Mouse (Mus musculus): Measurements from ENCODE around the gene Cops7b. TPM values are rescaled to one million over a fixed set of nuclear protein-coding genes. Genes with fewer than 3 reads are reported as not detected.

Cops7b gene
- total and polyA plus RNA-seq, 3 experiments: 36.0 to 64.8 TPM; not detected in 1

DNA sequence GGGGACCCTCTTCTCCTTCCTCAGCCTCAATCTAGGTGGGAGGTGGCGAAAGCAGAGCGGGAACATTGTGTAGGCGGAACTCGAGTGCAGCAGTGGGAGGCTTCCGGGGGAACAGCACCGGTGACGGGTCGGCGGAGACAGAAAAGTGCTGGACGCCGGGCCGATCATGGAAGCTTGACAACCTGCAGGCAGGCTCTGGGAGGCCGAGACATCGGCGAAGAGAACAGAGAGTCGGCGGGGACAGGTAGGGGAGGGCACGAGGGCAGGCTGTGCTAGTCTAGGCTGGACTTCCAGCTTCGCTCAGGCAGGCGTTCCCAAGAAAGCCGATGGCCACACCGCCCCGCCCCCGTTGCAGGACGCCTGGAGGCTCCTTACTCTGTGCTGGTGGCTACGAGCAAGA is 4.3 kb downstream of the Cops7b start:
- Histone ChIP-seq H3K9ac (ENCODE audit: control insufficient read depth, low read depth, low read length, poor library complexity, severe bottlenecking) (peak overlapping the region; percentile 83), H3K27me3 (ENCODE audit: control insufficient read depth in 1 of 2, insufficient read depth in 2 of 2, low read length in 2 of 2) (no peaks in the 10 kb centered on the region), H3K4me1 (ENCODE audit: control insufficient read depth in 1 of 2, insufficient read depth in 2 of 2, low read length in 2 of 2) (peaks cover 2 to 12% of the 10 kb centered on the region in 2 experiments; a peak in 3 of 4 replicates), H3K36me3 (ENCODE audit: control insufficient read depth in 1 of 2, insufficient read depth in 2 of 2, low read length in 2 of 2) (peaks cover 6 to 14% of the 10 kb centered on the region in 2 experiments), H3K27ac (ENCODE audit: control insufficient read depth, low read depth, low read length) (no peak overlapping the region), H3K79me2 (ENCODE audit: control insufficient read depth, insufficient read depth, low read length, poor library complexity) (peaks cover 9% of the 10 kb centered on the region), H3K9me3 (replicated peaks; ENCODE audit: insufficient read depth, low read length) (no peaks in the 10 kb centered on the region), H3K4me3 (ENCODE audit: control insufficient read depth in 1 of 2, insufficient read depth in 1 of 2, low read depth in 2 of 2, low read length in 2 of 2) (peak overlapping the region; percentile 66 to 79)
- peak; percentile 90 for DNase-seq (ENCODE audit: low read depth, low spot score)
- no peak for TF ChIP-seq GABPA (IDR thresholded peaks at IDR 0.05; ENCODE audit: low read depth, low read length)
- TF ChIP-seq TCF12 (IDR thresholded peaks at IDR 0.05; ENCODE audit: low read depth, low read length): peak; percentile 37; the same call in 1 of the 2 replicates
- TF ChIP-seq USF1 (IDR thresholded peaks at IDR 0.05; ENCODE audit: low read depth, low read length): no peak
- TF ChIP-seq TBP (IDR thresholded peaks at IDR 0.05; ENCODE audit: low read depth, low read length): peak; percentile 83
- TF ChIP-seq RCOR1 (IDR thresholded peaks at IDR 0.05; ENCODE audit: low read depth, low read length): no peak
- peak; percentile 90 for TF ChIP-seq MXI1 (IDR thresholded peaks at IDR 0.05; ENCODE audit: low read depth, low read length)
- peak; percentile 78; the same call in 1 of the 2 replicates for TF ChIP-seq MAZ (IDR thresholded peaks at IDR 0.05; ENCODE audit: low read depth, low read length)
- peak; percentile 30 to 71; a peak in 2 of 4 replicates for TF ChIP-seq POLR2A (IDR thresholded peaks at IDR 0.05; ENCODE audit: control insufficient read depth in 1 of 2, insufficient read depth in 1 of 2, low read depth in 1 of 2, low read length in 2 of 2, poor library complexity in 1 of 2)
- TF ChIP-seq ETS1 (IDR thresholded peaks at IDR 0.05; ENCODE audit: low read depth, low read length): peak; percentile 22; the same call in 1 of the 2 replicates
- no peak for TF ChIP-seq BHLHE40 (IDR thresholded peaks at IDR 0.05; ENCODE audit: borderline replicate concordance, low read depth, low read length)
- no peak for TF ChIP-seq UBTF (IDR thresholded peaks at IDR 0.05; ENCODE audit: borderline replicate concordance, insufficient read depth, low read depth, low read length)
- TF ChIP-seq CTCF (IDR thresholded peaks at IDR 0.05 in 2 of 3, conservative IDR thresholded peaks at IDR 0.05 in 1 of 3; ENCODE audit: control insufficient read depth in 1 of 3, insufficient read depth in 1 of 3, low read depth in 2 of 3, low read length in 3 of 3, poor library complexity in 1 of 3, severe bottlenecking in 1 of 3): peak in 1 of 3 experiments; percentile 21; a peak in 1 of 6 replicates
- no peak for TF ChIP-seq ZKSCAN1 (IDR thresholded peaks at IDR 0.05; ENCODE audit: low read depth, low read length)
- TF ChIP-seq POLR2AphosphoS5 (IDR thresholded peaks at IDR 0.05; ENCODE audit: borderline replicate concordance, low read depth, low read length): no peak
- 0 out of 2 replicates have a peak, but pooled peaks have one; percentile 10 for TF ChIP-seq MEF2A (IDR thresholded peaks at IDR 0.05; ENCODE audit: extremely low read depth, insufficient replicate concordance, low read depth, low read length, poor library complexity, severe bottlenecking)
- TF ChIP-seq MYC (IDR thresholded peaks at IDR 0.05; ENCODE audit: low read depth, low read length): no peak
- no peak for TF ChIP-seq ZNF384 (IDR thresholded peaks at IDR 0.05; ENCODE audit: low read depth, low read length)
- no peak for TF ChIP-seq MAX (IDR thresholded peaks at IDR 0.05; ENCODE audit: low read length)
- TF ChIP-seq MYB (IDR thresholded peaks at IDR 0.05; ENCODE audit: low read depth, low read length): no peak
- no peak for TF ChIP-seq ZMIZ1 (IDR thresholded peaks at IDR 0.05; ENCODE audit: low read depth, low read length)
- TF ChIP-seq HCFC1 (IDR thresholded peaks at IDR 0.05; ENCODE audit: low read depth, low read length): peak; percentile 94
- TF ChIP-seq TAL1 (IDR thresholded peaks at IDR 0.05; ENCODE audit: low read length): no peak
- TF ChIP-seq CHD2 (IDR thresholded peaks at IDR 0.05; ENCODE audit: low read length): no peak
- TF ChIP-seq SIN3A (IDR thresholded peaks at IDR 0.05; ENCODE audit: low read length): peak; percentile 85
- peak; percentile 64; the same call in 1 of the 2 replicates for TF ChIP-seq ELF1 (IDR thresholded peaks at IDR 0.05; ENCODE audit: low read depth, low read length)
- TF ChIP-seq USF2 (IDR thresholded peaks at IDR 0.05; ENCODE audit: borderline replicate concordance in 1 of 2, insufficient read depth in 1 of 2, low read depth in 1 of 2, low read length in 2 of 2): no peak
- TF ChIP-seq NRF1 (IDR thresholded peaks at IDR 0.05; ENCODE audit: insufficient read depth, low read depth, low read length, poor library complexity, severe bottlenecking): no peak
- no peak for TF ChIP-seq E2F4 (IDR thresholded peaks at IDR 0.05; ENCODE audit: borderline replicate concordance, low read depth, low read length)
- no peak for TF ChIP-seq ZC3H11A (IDR thresholded peaks at IDR 0.05; ENCODE audit: low read depth, low read length)
- no peak for TF ChIP-seq EP300 (IDR thresholded peaks at IDR 0.05; ENCODE audit: low read depth in 1 of 2, low read length in 2 of 2)
- no peak for TF ChIP-seq GATA1 (IDR thresholded peaks at IDR 0.05; ENCODE audit: low read depth, low read length)
- peak; percentile 50; the same call in 1 of the 2 replicates for TF ChIP-seq NELFE (IDR thresholded peaks at IDR 0.05; ENCODE audit: low read depth, low read length)
- no peak; the same call in 1 of the 2 replicates for TF ChIP-seq KAT2A (conservative IDR thresholded peaks at IDR 0.05; ENCODE audit: low read depth, low read length)
- no peak for TF ChIP-seq RAD21 (IDR thresholded peaks at IDR 0.05; ENCODE audit: low read depth, low read length)
- no peak for TF ChIP-seq POLR2AphosphoS2 (IDR thresholded peaks at IDR 0.05; ENCODE audit: low read length)
- no peak for TF ChIP-seq SMC3 (IDR thresholded peaks at IDR 0.05; ENCODE audit: low read depth, low read length)
- no peak for TF ChIP-seq MAFK (IDR thresholded peaks at IDR 0.05; ENCODE audit: borderline replicate concordance, low read depth, low read length)
